Mouse (Mus musculus) natural killer cell, adult 2 months (primary cell): ENCODE results near the gene Pdcd4.

Experiments used
- DNase-seq, 2 experiments: peaks; one replicate each; pipeline ENCODE4 v3.0.0; 2022; ENCODE audit warnings: low spot score in 2 of 2

Gene Pdcd4

GRCm38 (mm10) chr19:53892061-53892460 is at the start of gene Pdcd4:
Gene Pdcd4, plus strand, starts transcription at chr19:53892231.
- DNase-seq = no peak

DNA sequence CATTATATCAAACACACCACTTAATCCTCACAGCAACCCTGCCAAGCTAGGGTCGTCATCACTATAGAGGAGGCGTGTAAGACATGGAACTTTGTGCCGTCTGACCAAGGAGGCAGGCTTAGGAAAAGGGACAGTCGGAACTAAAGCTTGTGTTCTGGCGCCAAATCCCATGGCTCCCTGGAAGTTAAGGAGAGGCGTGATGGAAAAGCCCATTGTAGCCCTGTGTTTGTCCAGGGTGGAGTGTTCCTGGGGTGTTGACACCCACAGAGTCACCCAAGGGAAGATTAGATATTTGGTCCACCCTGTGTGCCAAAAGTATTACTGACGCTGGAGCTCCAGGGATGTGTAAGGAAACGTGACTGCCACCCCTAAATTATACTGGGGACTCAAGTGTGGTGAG is 48.1 kb upstream of the Pdcd4 start:
- no peak for DNase-seq

DNA sequence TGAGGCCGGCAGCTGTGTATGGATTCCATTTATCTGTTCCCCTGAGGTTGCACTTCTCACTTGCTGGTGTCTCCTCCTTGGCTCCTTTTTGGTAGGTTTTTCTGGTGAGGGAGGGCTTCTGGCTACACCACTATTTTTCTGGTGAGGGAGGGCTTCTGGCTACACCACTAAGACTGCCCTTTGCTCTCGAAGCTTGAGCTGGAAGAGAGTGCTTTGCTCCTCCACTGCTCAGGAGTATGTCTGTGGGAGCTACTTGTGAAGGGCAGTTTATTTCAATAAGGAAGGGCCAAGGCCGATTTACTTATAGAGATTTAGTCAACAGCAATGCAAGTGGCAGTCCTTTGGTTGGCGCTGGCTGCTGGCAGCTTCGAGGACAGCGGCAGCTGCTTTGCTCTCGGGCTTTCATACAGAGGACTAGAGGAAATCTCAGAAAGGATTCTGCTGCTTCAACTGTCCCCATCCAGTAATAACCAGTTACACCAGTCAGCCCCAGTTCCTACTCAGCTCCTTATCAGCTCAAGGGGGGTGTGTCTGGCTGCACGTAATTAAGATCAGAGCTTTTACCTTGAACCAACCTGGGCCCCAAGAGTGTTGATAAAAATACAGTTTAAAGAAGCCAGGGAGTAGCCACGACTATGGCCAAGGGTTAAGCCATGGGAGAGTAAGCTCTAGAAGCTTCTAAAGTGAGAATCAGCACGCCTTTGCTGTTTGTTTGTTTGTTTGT is 43.6 kb upstream of the Pdcd4 start:
- DNase-seq = no peak

DNA sequence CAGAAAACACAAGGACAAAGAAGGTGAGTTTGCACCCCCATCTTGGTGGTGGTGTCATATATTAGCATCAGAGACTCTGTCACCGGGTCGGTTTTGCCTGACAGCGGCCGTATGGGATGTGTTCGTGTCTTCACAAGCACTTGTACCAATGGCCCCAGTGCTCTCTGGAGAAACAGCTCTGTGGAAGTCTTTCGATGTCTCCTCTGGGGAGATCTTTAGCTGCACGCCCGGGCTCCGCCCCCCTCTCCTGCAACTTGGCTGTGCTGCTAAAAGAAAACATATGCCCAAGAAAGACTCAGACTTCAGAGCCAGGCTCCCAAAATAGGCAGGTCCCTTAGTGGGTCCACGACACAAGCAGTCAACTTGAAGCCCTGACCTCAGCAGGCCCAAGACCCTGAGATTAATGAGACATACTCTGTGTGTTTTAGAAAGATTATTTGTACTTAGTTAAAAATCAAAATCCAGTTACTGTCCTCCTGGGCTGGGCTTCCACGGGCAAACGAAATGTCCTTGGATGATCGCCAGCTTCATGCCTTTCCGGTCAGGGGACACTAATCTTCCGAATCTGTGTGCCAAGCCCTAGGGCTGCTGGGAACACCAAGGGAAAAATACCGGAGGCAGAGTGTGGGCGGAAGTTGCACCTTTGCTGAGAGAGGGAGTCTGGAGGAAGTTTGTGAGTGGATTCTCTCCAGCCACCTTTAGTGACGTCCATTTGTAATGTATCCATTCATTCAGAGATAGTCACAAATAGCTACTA is 41.7 kb upstream of the Pdcd4 start:
- no peak for DNase-seq

DNA sequence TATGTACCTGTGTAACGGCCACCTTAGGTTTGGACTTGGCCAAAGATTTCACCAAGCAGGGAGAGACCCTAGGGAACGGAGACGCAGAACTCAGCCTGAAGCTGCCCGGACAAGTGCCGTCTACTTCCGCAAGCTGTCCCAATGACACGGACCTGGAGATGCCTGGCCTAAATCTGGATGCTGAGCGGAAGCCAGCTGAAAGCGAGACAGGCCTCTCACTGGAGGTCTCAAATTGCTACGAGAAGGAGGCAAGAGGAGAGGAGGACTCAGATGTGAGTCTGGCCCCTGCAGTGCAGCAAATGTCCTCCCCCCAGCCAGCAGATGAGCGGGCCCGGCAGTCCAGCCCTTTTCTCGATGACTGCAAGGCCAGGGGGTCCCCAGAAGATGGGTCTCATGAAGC is 40.7 kb upstream of the Pdcd4 start:
- DNase-seq = no peak

DNA sequence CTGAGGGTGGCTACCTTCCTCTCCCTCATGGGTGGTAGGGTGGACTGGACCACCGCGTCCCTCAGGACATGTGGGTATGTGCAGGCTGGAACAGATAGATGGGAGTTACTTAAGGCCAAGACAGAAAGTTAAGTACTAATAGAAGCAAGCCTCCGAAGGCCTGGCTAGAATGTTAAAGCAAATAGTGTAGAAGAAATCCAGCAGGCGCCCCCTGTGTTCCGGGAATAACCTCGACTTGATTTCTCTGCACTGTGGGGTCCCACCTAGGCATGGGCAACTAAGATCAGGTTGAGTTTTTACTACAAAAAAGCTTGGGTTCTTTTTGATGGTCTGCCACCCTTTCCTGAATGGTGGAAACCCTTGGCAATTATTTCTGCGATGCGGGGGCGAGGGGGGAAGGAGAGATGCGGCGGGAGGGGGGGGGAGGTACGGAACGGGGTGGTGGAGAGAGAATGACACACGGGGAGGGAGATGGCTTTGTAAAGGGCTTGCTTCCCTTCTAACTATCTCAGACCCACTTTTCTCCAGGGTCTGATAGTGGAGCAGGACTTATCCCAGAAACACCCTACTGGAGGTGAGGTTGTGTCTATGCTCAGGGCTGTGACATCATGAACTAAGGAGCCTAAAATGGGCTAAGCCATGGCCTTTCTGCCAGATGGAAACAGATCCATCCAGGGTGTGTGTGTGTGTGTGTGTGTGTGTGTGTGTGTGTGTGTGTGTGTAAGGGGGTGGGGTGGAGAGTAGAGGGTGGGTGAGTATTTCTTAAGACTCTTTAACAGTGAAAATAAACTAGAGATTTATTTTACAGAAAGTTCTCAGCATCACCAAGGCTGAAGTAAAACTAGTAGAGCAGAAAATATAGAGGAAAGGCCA is 40.0 kb upstream of the Pdcd4 start:
- no peak for DNase-seq

DNA sequence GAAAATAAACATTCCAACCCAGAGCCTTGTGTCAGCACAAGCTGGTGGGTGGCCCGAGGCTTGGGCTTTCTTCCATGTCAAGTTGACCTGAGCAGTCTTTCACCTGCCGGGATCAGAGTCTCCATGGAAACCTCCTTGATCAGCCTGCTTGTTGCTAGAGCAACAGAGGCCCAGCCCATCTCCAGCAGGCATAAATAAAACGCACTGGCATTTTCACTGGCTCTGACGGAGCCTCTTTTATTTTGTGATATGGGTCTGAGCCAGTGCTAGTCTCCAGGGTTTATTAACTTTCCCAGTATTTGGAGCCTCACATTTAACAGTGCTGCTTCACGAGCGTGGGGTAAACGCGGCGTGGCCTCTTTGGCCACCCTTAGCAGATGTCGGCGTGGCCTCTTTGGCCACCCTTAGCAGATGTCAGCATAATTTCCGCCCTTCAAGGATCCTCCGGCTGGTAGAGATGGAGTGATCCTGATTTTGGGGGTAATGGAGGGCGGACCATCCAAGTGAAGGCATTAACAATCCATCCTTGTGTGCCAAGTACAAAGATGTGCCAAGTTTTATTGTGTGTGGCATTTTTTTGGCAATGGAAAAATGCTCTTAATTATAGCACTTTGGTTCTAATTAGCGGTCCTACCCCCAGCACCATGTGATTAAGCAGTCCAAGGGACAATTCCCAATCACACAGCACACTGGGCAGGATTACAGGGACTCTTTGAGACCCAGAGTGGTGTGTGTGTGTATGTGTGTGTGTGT is 39.2 kb upstream of the Pdcd4 start:
- no peak for DNase-seq

DNA sequence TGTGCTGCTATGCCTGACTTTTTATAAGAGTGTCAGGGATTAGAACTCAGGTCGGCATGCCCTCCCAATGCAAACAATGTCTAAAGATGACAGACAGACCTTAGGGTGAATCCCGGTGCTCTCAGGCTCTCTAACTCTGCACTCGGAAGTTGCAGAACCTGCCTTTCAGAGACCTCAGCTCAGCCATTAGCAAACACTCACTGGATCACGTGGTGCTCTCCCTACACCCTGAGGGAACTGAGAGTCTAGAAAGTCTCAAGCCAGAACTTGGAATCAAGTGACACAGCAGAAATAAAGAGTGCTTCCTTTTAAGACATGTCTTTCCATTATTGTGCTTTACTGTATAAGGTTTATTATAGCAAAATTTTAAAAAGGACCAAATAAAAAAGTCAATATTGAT is 37.1 kb upstream of the Pdcd4 start:
- DNase-seq = no peak

DNA sequence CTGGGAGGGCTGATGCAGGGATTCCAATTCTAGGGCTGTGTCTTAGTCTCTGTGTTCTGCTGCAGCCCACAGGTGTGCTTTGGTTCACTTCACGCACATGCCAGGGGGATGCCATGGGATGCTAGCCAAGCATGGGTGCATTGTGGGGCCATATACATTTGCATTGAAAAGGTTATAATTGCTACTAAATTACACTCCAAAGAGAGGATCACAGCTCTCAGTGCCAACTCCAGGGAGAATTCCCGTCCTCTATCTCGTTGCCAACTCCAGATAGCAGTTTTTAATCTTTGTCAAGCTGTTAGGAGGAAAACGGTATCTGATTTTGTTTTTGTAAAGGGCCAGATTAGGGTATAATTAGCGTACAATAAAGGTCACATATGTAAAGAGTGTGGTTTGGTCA is 36.2 kb upstream of the Pdcd4 start:
- no peak for DNase-seq

DNA sequence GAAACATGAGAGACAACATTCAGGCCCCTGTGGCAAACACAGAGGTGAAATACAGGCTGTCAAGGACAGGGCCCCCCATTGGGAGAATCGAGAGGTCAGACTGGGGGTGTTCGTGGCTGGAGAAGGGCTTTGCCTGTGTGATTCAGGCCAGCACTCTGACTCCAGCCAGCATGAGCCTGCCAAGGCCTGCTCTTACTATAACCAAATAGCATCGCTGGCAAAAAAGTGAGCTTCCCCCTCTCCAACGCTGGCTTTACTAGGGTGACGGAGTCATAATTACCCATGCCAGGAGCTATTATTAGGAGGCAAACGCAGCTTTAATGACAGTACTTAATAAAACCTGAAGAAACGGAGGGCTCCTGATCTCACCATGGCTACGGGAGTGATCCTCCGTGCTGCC is 35.2 kb upstream of the Pdcd4 start:
- no peak for DNase-seq

DNA sequence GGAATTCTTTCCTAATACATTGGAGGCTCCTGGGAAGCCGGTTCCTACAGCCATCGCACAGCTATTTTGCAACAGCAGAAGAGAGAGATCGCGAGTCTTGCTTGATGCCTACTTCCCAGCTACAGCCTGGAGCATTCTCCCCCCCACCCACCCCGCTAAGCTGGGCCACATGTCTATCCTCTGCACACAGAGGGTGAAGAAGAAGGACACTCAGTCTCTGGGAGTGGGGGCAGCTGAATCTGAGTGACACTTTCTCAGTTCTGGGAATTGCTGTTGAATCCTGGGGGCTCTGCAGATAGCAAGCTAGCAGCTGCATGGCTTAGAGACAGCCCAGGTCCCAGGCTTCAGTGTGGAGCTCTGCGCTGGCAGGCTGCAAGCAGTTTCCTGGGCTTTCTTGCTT is 34.1 kb upstream of the Pdcd4 start:
- DNase-seq = no peak

DNA sequence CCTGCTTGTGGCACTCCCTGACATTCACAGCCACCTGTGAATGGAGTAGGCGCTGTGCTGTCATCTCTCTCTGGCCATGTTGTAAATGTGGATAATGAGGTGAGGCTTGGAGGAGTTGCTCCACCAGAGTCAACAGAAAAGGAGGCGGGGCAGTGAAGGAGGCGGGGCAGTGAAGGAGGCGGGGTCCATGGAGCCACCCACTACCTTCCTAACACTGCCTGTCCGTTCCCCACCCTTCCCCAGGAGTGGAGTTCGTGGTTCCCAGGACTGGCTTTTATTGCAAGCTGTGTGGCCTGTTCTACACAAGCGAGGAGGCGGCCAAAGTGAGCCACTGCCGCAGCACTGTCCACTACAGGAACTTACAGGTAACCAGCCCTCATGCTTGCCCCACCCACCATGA is 32.9 kb upstream of the Pdcd4 start:
- no peak for DNase-seq

- DNase-seq = no peak
Observed at GRCm38 (mm10) chr19:53859593-53859992, 32.4 kb upstream of the Pdcd4 start.

- no peak for DNase-seq
Observed at GRCm38 (mm10) chr19:53861346-53861745, 30.7 kb upstream of the Pdcd4 start.

DNA sequence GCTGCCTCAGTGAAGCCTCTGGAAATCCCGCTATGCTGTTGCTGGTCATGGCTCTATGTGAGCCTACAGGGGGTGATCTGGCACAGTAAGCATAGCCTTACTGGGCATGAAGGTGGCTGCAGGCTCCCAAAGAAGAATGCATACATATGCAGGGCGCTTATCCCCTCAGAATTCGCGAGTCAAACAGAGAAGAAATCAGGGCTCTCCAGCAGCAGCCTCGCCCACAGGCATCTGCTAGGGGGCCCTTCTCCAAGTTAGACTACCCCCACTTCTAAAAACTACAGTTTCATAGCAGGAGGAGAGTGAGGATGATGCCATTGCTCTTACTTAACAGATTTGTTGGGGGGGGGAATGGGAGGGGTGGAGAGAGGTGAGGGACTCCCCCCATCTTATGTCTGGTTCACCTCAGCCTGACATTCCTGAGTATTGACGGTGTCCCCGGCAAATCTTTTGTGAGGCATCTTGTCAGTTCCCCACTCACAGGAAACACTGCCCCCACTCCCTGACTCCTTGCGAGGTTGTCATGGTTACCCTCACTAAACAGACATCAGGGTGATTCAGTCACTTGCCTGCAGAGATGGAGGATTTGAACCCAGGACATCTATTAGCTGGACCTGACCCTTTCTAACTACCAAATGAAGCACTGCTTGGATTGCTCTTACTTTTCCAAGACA is 29.3 kb upstream of the Pdcd4 start:
- DNase-seq = no peak

- DNase-seq = no peak
Observed at GRCm38 (mm10) chr19:53867238-53867637, 24.8 kb upstream of the Pdcd4 start.

DNA sequence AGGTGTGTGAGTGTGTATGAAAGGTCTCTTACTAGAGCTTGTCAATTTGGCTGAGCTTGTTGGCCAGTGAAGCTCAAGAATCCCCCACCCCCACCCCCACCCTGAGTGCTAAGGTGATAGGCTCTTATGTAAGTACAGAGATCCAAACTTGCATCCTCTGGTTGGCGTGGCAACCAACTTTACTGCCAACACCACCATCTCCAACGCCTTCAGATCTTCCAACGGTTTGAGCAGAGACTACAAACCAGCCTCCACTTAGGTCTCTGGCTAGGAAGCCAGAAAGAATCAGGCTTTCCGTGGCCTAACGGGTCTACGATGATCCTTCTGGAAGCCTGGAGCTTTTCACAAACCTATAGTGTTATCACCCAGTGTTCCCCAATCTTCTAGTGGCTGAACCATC is 23.9 kb upstream of the Pdcd4 start:
- no peak for DNase-seq

GRCm38 (mm10) chr19:53868796-53869195 is 23.2 kb upstream of the Pdcd4 start:
- no peak for DNase-seq

- DNase-seq = peak in 1 of 2 experiments; percentile 65
Observed at GRCm38 (mm10) chr19:53869427-53870385, 22.3 kb upstream of the Pdcd4 start.

DNA sequence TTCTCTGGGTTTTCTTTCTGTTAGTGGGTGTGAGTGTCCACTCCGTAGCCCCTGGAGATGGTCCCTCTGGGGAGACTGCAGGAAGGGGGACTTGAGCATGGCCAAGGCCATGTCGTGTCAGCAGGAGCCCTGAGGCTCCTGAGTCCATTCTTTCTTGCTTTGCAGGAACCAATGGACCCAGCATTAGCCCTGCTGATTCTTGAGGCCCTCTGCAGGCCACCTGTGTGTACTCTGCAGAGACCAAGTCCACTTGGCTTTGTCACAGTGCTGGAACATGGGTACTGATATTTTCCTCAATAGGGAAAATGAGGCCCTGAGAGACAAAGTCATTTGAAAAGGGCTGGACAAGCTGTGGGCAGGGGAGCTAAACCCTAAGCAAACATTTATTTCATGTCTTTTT is 21.5 kb upstream of the Pdcd4 start:
- DNase-seq = no peak
